Comparison of ENCODE assay signal across 1 mouse cellular context in the genomic region with DNA sequence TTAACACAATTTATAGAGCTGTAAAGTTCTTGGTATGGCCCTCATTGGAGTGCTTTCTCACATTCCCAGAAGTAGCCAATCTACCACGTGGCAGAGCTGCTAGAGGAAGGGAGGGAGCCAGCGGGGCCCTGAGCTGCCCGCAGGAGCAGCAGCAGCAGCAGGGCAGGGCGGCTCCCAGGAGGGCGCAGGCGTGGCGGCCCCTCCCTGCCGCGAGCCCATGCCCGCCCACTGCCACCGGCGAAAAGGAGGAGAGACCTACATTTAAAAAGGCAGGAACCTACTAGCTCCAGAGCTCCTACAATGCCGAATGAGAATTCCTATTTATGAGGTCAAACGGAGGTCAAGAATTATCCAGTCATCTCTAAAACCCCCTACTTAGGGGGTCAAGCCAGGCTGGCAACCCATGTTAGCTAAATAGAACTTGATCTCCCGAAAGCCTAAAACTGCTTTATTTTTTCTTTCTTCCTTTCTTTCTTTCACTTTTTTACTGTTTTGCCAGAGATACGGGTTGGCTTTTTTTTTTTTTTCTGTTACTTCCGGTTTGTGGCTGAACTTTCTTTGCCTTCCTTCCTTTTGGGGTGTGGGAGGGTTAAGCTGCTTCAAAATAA.
A peak's percentile ranks its signal among the peaks of the same experiment; 100 is the strongest.
TF ChIP-seq lines count a peak whose summit lies in the region.

No protein-coding gene starts in this region.

TF ChIP-seq in MEL, 35 proteins besides CTCF, POLR2A, EP300 and RAD21 (continued from another document):
- TF ChIP-seq BHLHE40 (IDR thresholded peaks at IDR 0.05; ENCODE audit: borderline replicate concordance, low read depth, low read length) (no peak), MAZ (IDR thresholded peaks at IDR 0.05; ENCODE audit: low read depth, low read length) (peak; percentile 80; the same call in 1 of the 2 replicates), USF1 (IDR thresholded peaks at IDR 0.05; ENCODE audit: low read depth, low read length) (peak; percentile 69), CHD2 (IDR thresholded peaks at IDR 0.05; ENCODE audit: low read length) (no peak), ZNF384 (IDR thresholded peaks at IDR 0.05; ENCODE audit: low read depth, low read length) (peak; percentile 97), ELF1 (IDR thresholded peaks at IDR 0.05; ENCODE audit: low read depth, low read length) (peak; percentile 61; the same call in 1 of the 2 replicates), NRF1 (IDR thresholded peaks at IDR 0.05; ENCODE audit: insufficient read depth, low read depth, low read length, poor library complexity, severe bottlenecking) (peak; percentile 57), MXI1 (IDR thresholded peaks at IDR 0.05; ENCODE audit: low read depth, low read length) (peak; percentile 86), POLR2AphosphoS2 (IDR thresholded peaks at IDR 0.05; ENCODE audit: low read length) (no peak; the same call in 1 of the 2 replicates), MEF2A (IDR thresholded peaks at IDR 0.05; ENCODE audit: extremely low read depth, insufficient replicate concordance, low read depth, low read length, poor library complexity, severe bottlenecking) (no peak), MAFK (IDR thresholded peaks at IDR 0.05; ENCODE audit: borderline replicate concordance, low read depth, low read length) (no peak), KAT2A (conservative IDR thresholded peaks at IDR 0.05; ENCODE audit: low read depth, low read length) (no peak), ETS1 (IDR thresholded peaks at IDR 0.05; ENCODE audit: low read depth, low read length) (no peak; the same call in 1 of the 2 replicates), ZMIZ1 (IDR thresholded peaks at IDR 0.05; ENCODE audit: low read depth, low read length) (peak; percentile 62; the same call in 1 of the 2 replicates), SIN3A (IDR thresholded peaks at IDR 0.05; ENCODE audit: low read length) (peak; percentile 52; the same call in 1 of the 2 replicates), CHD1 (IDR thresholded peaks at IDR 0.05; ENCODE audit: low read depth, low read length) (peak; percentile 89; the same call in 1 of the 2 replicates), GABPA (IDR thresholded peaks at IDR 0.05; ENCODE audit: low read depth, low read length) (no peak)
